Mouse (Mus musculus): ENCODE measurements around the gene Vmn1r11. TPM values are rescaled to one million over a fixed set of nuclear protein-coding genes. Genes with fewer than 3 reads are reported as not detected.

Gene Vmn1r11
- not detected in 2 replicates for polyA plus RNA-seq (2021; fragmentation: Nextera tagmentation)
- long read RNA-seq, experiment 1 = 0 reads
- long read RNA-seq, experiment 2 = 0 reads

GRCm38 (mm10) chr6:57133155-57133554, at the start of gene Vmn1r11:
Gene Vmn1r11, plus strand, starts transcription at chr6:57133455.

GRCm38 (mm10) chr6:57109154-57109553, 24.1 kb upstream of the Vmn1r11 start, which contains the start of gene Vmn1r10:
Gene Vmn1r10, plus strand, starts transcription at chr6:57109454.

GRCm38 (mm10) chr6:57156619-57157018, 23.4 kb downstream of the Vmn1r11 start, which contains the start of gene Vmn1r12:
Gene Vmn1r12, plus strand, starts transcription at chr6:57156919.

Other genes starting within 250 kb of the Vmn1r11 start
- 116 and 128 TPM in 2 replicates for gene Nt5c3, start 209.5 kb upstream of the Vmn1r11 start, polyA plus RNA-seq (2021; fragmentation: Nextera tagmentation)
- 0.09 and 0.29 TPM in 2 replicates for gene Vmn1r4, start 209.4 kb upstream of the Vmn1r11 start, polyA plus RNA-seq (2021; fragmentation: Nextera tagmentation)
- not detected in 2 replicates for gene Vmn1r5, start 163.2 kb upstream of the Vmn1r11 start, polyA plus RNA-seq (2021; fragmentation: Nextera tagmentation)
- gene Vmn1r6, start 136.2 kb upstream of the Vmn1r11 start, polyA plus RNA-seq (2021; fragmentation: Nextera tagmentation) = not detected in 2 replicates
- not detected in 2 replicates for gene Vmn1r7, start 108.1 kb upstream of the Vmn1r11 start, polyA plus RNA-seq (2021; fragmentation: Nextera tagmentation)
- gene Vmn1r8, start 101.2 kb upstream of the Vmn1r11 start, polyA plus RNA-seq (2021; fragmentation: Nextera tagmentation) = not detected in 2 replicates
- gene Vmn1r9, start 66.7 kb upstream of the Vmn1r11 start, polyA plus RNA-seq (2021; fragmentation: Nextera tagmentation) = not detected in 2 replicates
- gene Vmn1r10, start 24.0 kb upstream of the Vmn1r11 start, polyA plus RNA-seq (2021; fragmentation: Nextera tagmentation) = not detected in 2 replicates
- not detected in 2 replicates for gene Vmn1r12, start 23.5 kb downstream of the Vmn1r11 start, polyA plus RNA-seq (2021; fragmentation: Nextera tagmentation)
- not detected in 2 replicates for gene Vmn1r13, start 69.8 kb downstream of the Vmn1r11 start, polyA plus RNA-seq (2021; fragmentation: Nextera tagmentation)
- not detected in 2 replicates for gene Vmn1r14, start 98.2 kb downstream of the Vmn1r11 start, polyA plus RNA-seq (2021; fragmentation: Nextera tagmentation)
- gene Vmn1r15, start 124.5 kb downstream of the Vmn1r11 start, polyA plus RNA-seq (2021; fragmentation: Nextera tagmentation) = not detected in 2 replicates
- gene Vmn1r16, start 196.0 kb downstream of the Vmn1r11 start, polyA plus RNA-seq (2021; fragmentation: Nextera tagmentation) = not detected in 2 replicates
- gene Vmn1r17, start 230.3 kb downstream of the Vmn1r11 start, polyA plus RNA-seq (2021; fragmentation: Nextera tagmentation) = not detected in 2 replicates

Measured in left cerebral cortex, adult 6 months (tissue).